Mouse (Mus musculus) naive thymus-derived CD4-positive, alpha-beta T cell, adult 2 months (primary cell): ENCODE measurements at regions not wholly inside any gene's neighbourhood (a gene's known extent, or its start where the extent isn't known, plus 50 kb on each side); places are given as distances from the start of the nearest gene placed in this dataset.
A peak's percentile ranks its signal among the peaks of the same experiment; 100 is the strongest.
"Not testable (repeated sequence)": the region's sequence is repeated elsewhere in the genome, so short reads cannot be mapped to it uniquely, and the experiment has no call there.

Experiments
- DNase-seq: peaks from one replicate; pipeline ENCODE4 v3.0.0-alpha.2; 2011; ENCODE audit warnings: low read depth

- no peak for DNase-seq
Measured at GRCm38 (mm10) chr1:43305349-43306278, 108.8 kb upstream of the Fhl2 start.

- peak; percentile 18 for DNase-seq
Measured at GRCm38 (mm10) chr1:43310711-43311695, 114.2 kb upstream of the Fhl2 start.

- not testable (repeated sequence) for DNase-seq
Measured at GRCm38 (mm10) chr1:43316331-43316730, 119.5 kb upstream of the Fhl2 start.

- no peak for DNase-seq
Measured at GRCm38 (mm10) chr1:43317076-43317871, 120.5 kb upstream of the Fhl2 start.

- DNase-seq, result not testable (repeated sequence)
Measured at GRCm38 (mm10) chr1:43333488-43333887, 110.9 kb upstream of the Nck2 start.

- no peak for DNase-seq
Measured at GRCm38 (mm10) chr1:43337168-43337784, 107.1 kb upstream of the Nck2 start.

- DNase-seq, result no peak
Measured at GRCm38 (mm10) chr1:43338096-43338915, 106.1 kb upstream of the Nck2 start.

- no peak for DNase-seq
Measured at GRCm38 (mm10) chr1:43342848-43343247, 101.5 kb upstream of the Nck2 start.

GRCm38 (mm10) chr1:43343410-43343809, 101.0 kb upstream of the Nck2 start:
- DNase-seq, result no peak

GRCm38 (mm10) chr1:43344001-43344400, 100.4 kb upstream of the Nck2 start:
- DNase-seq, result no peak

- DNase-seq, result no peak
Measured at GRCm38 (mm10) chr1:43347152-43347551, 97.2 kb upstream of the Nck2 start.

- no peak for DNase-seq
Measured at GRCm38 (mm10) chr1:43349966-43350365, 94.4 kb upstream of the Nck2 start.

- no peak for DNase-seq
Measured at GRCm38 (mm10) chr1:43358191-43358590, 86.2 kb upstream of the Nck2 start.

- DNase-seq, result no peak
Measured at GRCm38 (mm10) chr1:43359662-43360061, 84.7 kb upstream of the Nck2 start.

GRCm38 (mm10) chr1:43360291-43360690, 84.1 kb upstream of the Nck2 start:
- DNase-seq, result no peak

GRCm38 (mm10) chr1:43360741-43361140, 83.6 kb upstream of the Nck2 start:
- DNase-seq, result no peak

GRCm38 (mm10) chr1:43361455-43361863, 82.9 kb upstream of the Nck2 start:
- DNase-seq, result peak; percentile 47

- DNase-seq, result peak; percentile 45
Measured at GRCm38 (mm10) chr1:43362136-43362535, 82.2 kb upstream of the Nck2 start.

GRCm38 (mm10) chr1:43363178-43363577, 81.2 kb upstream of the Nck2 start:
- no peak for DNase-seq

GRCm38 (mm10) chr1:43366433-43366832, 77.9 kb upstream of the Nck2 start:
- DNase-seq, result no peak
